Mouse (Mus musculus) natural killer cell, adult 2 months (primary cell): Measurements from ENCODE around the gene Klhl25.
"Not testable (repeated sequence)": the region's sequence is repeated elsewhere in the genome, so short reads cannot be mapped to it uniquely, and the experiment has no call there.

Experiments used
- DNase-seq, 2 experiments: peaks; one replicate each; pipeline ENCODE4 v3.0.0; 2022; ENCODE audit warnings: low spot score in 2 of 2

Klhl25 gene

GRCm38 (mm10) chr7:75848115-75848775 is at the start of gene Klhl25:
Klhl25 (plus strand) TSS chr7:75848310.
- DNase-seq = peak; percentile 94 to 95

- no peak for DNase-seq
Measured at GRCm38 (mm10) chr7:75800530-75800929, 47.6 kb upstream of the Klhl25 start.

GRCm38 (mm10) chr7:75801022-75801421 is 47.1 kb upstream of the Klhl25 start:
- no peak for DNase-seq

- no peak for DNase-seq
Measured at GRCm38 (mm10) chr7:75801621-75802358, 46.3 kb upstream of the Klhl25 start.

GRCm38 (mm10) chr7:75802887-75803286 is 45.2 kb upstream of the Klhl25 start:
- DNase-seq = no peak

GRCm38 (mm10) chr7:75806161-75806560 is 41.9 kb upstream of the Klhl25 start:
- DNase-seq = no peak

- no peak for DNase-seq
Measured at GRCm38 (mm10) chr7:75806711-75807110, 41.4 kb upstream of the Klhl25 start.

- DNase-seq = peak in 1 of 2 experiments; percentile 26
Measured at GRCm38 (mm10) chr7:75807460-75808304, 40.4 kb upstream of the Klhl25 start.

- DNase-seq = no peak
Measured at GRCm38 (mm10) chr7:75820687-75821086, 27.4 kb upstream of the Klhl25 start.

- DNase-seq = no peak
Measured at GRCm38 (mm10) chr7:75822087-75822668, 25.9 kb upstream of the Klhl25 start.

- no peak for DNase-seq
Measured at GRCm38 (mm10) chr7:75823071-75823470, 25.0 kb upstream of the Klhl25 start.

- no peak for DNase-seq
Measured at GRCm38 (mm10) chr7:75826360-75827103, 21.6 kb upstream of the Klhl25 start.

- DNase-seq = no peak
Measured at GRCm38 (mm10) chr7:75827357-75827756, 20.8 kb upstream of the Klhl25 start.

GRCm38 (mm10) chr7:75827850-75828249 is 20.3 kb upstream of the Klhl25 start:
- DNase-seq = peak; percentile 58 to 67

GRCm38 (mm10) chr7:75828536-75828935 is 19.6 kb upstream of the Klhl25 start:
- DNase-seq = no peak

- no peak for DNase-seq
Measured at GRCm38 (mm10) chr7:75830251-75831060, 17.7 kb upstream of the Klhl25 start.

- DNase-seq = not testable (repeated sequence)
Measured at GRCm38 (mm10) chr7:75833960-75834359, 14.2 kb upstream of the Klhl25 start.

- not testable (repeated sequence) for DNase-seq
Measured at GRCm38 (mm10) chr7:75834932-75835631, 13.0 kb upstream of the Klhl25 start.

- no peak for DNase-seq
Measured at GRCm38 (mm10) chr7:75840071-75840470, 8.0 kb upstream of the Klhl25 start.

- DNase-seq = no peak
Measured at GRCm38 (mm10) chr7:75842306-75842705, 5.8 kb upstream of the Klhl25 start.
